Mouse (Mus musculus): Measurements from ENCODE around the gene Tex13c2. TPM values are rescaled to one million over a fixed set of nuclear protein-coding genes. Genes with fewer than 3 reads are reported as not detected.

Tex13c2 gene
- 1 to 10 TPM in 1 of 2 experiments, under 1 TPM in 1; 0.40 to 1.4 TPM for total RNA-seq (2021)

DNA sequence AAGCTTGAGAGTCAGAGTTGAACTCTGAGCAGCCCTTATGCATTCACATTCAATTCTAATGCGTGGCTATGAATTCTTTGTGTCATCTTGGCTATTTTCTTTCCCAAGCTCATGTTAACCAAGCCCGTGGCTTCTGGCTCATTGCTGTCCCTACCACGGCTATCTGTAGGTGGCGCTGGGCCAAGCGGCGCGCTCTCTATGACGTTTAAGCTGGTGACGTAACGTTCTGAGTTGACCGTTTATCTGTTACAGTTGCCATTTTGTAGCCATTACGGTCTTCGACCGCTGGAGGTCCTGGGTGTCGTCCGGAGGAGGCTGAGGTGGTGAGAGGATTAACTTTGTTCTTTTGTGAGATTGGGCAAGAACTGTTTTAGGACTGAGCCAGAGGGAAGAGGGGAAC, at the start of gene Tex13c2:
Gene Tex13c2 (plus strand): TSS at position 246 of the 400 bp plus-strand sequence.
- DNase-seq (ENCODE audit: extremely low spot score in 1 of 2, low spot score in 1 of 2) = no peak

DNA sequence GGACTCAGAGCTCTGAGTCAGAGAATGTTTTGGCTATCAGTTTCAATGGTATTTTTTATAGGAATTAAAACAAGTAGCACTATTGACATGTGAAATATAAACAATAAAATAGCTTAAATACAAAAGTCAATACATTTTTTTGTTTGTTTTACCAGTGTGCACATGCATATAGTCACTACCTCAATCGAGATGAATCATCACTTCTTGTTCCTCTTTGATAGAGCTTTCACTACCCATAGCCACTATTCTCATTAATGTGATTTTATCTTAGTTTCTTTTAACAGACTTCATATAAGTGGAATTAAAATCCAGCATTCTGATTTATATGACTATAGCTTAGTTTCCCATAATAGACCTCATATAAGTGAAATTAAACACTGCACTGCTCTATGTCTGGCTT, 39.2 kb upstream of the Tex13c2 start:
- DNase-seq (ENCODE audit: extremely low spot score in 1 of 2, low spot score in 1 of 2) = no peak

DNA sequence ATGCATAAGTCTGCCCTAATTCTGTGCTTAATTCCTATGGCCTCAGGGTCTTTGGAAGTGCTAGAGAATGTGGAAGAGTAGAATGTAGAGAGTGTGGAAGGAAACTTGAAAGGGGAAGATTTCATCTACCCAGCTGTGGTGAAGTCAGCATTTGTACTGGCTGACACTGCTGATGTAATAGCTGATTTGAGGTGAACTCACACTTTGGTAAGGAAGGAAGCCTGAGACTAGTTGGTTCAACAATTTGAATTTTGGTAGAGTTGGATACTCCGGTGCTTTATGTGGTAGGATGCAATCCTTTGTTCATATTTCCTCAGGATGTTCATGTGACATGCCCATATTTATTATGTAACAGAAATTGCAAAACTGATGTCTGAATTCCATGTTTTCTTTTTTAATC, 36.5 kb upstream of the Tex13c2 start:
- no peak for DNase-seq (ENCODE audit: extremely low spot score in 1 of 2, low spot score in 1 of 2)

DNA sequence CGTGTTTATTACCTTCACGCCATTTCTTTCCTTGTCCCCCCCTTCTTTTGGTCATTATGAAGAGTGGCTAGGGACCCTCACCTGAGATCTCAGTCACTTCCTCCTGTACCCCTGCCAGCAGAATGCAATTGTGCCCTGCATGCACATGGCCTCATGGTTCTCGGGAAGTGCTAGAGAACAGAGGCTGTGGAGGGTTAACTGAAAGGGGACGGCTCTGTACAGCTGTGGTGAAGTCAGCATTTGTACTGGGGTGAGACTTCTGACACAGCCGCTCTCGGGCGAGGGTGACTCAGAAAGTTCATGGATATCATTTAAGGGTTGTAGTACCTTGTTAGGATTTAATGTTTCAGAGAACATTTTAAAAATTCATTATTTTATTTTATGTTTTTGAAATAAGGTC, 35.0 kb upstream of the Tex13c2 start:
- no peak for DNase-seq (ENCODE audit: extremely low spot score in 1 of 2, low spot score in 1 of 2)

DNA sequence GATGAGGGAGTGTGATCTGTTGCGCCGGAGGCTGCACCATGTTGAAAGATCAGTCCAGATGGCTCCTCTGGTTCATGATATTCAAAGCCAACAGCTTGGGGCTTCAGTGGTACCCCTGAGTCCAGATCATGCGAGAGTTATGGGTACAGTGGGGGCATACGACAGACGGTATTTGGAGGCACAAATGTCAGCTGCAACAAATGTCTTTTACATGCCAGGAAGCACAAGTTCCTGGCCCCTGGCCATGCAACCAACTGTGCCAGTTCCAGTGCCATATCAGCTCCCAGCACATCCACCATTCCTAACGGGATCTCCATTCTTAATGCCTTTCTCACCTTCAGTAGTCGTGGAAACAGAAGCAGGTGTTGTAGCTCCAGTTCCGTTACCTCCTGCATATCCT, 845 bp downstream of the Tex13c2 start:
- no peak for DNase-seq (ENCODE audit: extremely low spot score in 1 of 2, low spot score in 1 of 2)

DNA sequence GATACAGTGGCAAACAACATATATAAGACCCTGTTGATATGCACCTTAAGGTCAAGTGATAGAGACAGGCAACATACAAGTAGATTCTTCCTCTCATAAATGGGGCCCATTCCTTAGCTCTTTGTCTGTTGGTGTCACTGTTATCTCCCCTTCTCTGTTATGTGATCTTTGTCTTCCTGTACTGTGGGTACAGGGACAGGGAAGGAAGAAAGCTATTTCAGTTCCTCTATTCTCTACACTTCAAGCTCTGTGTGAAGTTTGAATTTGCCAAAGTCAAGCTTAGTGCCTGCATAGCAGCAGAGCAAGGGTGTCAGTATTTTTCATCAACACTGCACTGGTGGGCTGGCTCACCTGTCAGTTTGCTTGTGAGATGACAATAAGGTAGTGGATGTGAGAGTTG, 11.0 kb downstream of the Tex13c2 start:
- DNase-seq (ENCODE audit: extremely low spot score in 1 of 2, low spot score in 1 of 2) = no peak

DNA sequence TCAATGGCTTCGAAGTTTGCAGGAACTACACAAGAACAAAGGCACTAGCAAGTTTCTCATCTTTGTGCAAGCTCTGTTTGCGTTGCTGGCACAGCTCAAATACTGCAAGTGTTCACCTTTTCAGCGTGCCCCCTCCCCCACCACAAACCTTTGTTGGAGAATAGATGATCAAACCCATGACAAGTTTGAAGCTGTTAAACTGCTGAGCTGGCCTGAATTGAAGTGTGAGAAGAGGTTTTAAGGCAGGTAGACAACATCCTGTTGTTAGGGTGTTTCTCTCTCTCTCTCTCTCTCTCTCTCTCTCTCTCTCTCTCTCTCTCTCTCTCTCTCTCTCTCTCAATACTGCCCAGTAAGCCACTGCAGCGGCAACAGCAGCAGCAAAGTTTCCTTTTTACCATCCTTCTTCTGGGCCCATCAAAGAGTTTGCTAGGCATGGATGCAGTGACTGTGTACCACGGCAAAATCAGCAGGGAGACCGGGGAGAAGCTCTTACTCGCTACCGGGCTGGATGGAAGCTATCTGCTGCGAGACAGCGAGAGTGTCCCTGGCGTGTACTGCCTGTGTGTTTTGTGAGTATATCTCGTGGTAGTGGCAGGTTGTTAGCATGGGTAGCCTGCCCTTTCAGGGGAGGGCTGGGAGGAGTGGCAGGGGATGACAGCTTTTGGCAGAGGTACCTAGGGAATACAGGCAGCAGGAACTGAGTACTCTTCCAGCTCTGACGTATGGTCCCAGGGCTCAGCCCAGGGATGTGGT, 13.0 kb downstream of the Tex13c2 start, which contains the start of gene Sh2d1a:
Gene Sh2d1a (plus strand): TSS at position 163 of the 753 bp plus-strand sequence.
- no peak for DNase-seq (ENCODE audit: extremely low spot score in 1 of 2, low spot score in 1 of 2)

DNA sequence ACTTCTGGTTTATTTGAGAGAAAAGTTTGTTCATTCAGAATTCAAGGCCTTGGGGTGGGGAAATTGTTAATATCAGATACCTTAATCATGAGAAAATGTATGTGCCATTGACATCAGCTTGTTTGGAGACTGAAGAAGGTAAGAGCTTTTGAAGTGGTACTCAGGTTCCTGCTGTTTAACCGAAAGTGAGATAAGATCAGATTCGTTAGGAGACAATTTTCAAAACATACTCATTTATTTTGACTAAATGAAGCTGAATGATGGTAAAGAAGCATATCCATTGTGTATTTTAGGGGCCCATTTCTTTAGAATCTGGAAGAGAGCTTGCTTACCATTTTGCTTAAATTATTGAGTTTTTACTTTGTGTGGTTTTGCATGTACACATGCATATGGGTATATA, 21.6 kb downstream of the Tex13c2 start:
- DNase-seq (ENCODE audit: extremely low spot score in 1 of 2, low spot score in 1 of 2) = no peak

DNA sequence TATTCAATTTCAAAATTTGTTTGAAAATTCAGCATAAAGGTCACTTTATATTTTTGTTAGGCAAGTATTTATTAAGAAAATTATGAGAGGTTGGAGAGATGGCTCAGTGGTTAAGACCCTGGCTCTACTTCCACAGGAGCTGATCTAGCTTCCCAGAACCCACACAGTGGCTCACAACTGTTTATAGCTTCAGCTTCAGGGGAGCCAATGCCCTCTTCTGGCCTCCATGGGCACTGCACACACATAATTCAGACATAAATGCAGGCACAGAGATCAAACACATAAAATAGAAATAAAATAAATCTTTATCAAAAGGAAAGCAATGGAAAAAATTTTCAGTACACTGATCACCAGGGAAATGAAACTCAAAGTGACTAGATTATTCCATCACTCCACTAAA, 23.1 kb downstream of the Tex13c2 start:
- no peak for DNase-seq (ENCODE audit: extremely low spot score in 1 of 2, low spot score in 1 of 2)

DNA sequence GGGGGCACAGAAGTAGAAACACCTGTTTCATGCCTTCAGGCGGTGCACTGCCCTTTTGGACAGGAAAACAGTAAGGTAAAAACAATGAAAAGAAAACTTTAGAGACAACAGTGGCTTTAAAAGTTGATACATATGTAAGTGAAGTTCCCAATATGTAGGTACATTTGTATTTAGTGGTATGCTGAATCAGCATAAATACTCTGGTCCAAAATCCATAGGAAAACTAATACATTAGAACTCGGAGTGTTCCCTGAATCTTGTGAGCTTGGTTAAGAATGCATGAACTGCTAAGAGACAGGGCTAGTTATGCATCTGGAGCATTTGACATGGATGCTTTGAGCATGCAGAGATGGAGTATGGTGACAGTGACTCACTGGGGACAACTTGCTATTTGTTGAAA, 33.4 kb downstream of the Tex13c2 start:
- DNase-seq (ENCODE audit: extremely low spot score in 1 of 2, low spot score in 1 of 2) = no peak

DNA sequence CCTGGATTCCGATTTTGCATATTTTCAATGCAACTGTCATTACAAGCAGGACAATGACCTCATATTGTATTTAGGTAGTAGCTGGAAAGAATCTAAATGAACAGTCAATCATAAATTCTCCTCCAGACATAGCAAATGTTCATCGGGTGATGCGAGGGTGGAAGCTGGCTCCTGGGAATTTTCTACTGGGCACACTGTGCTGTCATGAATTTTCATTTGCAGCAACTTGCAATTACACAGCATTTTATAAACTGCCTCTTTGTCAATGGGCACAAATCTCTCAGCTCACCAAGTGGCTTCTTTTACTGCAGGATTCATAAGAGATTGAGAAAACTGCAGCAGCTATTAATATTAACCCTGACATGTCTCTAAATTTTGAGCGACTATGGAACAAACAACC, 41.2 kb downstream of the Tex13c2 start:
- no peak for DNase-seq (ENCODE audit: extremely low spot score in 1 of 2, low spot score in 1 of 2)

DNA sequence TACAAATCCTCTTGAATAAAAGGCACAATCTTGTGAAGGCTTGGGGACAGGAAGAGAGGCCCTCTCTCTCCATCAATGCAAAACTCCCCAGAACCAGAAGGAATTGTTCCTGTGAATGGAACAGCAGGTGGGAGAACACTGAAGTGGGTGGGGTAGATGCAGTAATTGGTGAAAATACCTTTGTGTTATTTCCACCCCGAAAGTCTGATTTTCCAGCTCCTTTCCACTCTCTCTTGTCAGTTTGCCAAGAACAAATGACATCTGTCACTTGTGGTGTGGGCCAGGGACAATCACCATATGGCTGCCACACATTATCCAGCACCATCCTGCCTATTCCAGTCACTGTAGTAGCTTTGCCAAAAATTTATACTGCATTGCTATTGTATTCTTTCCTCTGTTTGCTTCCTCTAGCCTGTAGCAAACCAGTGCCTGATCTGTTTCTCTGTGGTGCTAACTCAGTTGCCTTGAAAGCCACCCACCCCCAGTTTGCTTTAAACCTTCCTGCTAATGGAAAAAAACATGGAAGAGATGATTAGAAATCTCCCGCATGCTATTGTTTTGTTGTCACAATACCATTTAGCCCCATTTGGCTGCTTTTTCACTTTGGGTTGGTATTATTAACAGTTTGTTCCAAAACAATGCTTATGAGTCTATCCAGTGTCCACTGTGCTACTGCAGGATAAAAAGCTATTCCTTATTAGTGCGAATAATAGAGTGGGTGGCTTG, 50.7 kb downstream of the Tex13c2 start:
- no peak for DNase-seq (ENCODE audit: extremely low spot score in 1 of 2, low spot score in 1 of 2)

DNA sequence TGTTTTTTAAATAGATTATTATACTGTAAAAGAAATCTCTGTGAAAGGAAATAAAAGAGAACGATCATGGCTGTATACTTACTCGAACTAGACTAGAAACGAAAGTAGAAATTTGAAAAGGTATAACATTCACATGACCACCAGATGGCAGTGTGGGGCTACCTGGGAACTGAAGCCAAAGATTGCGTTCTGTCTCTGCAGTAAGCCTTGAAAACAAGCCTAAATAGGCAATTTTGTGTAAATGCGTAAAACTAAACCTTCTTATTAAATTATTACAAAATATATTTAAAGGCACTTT, 51.2 kb downstream of the Tex13c2 start:
- peak; percentile 33 to 81 for DNase-seq (ENCODE audit: extremely low spot score in 1 of 2, low spot score in 1 of 2)

Other genes with a start within 250 kb of the Tex13c2 start
- gene Sh2d1a, start 12.8 kb downstream of the Tex13c2 start, total RNA-seq (2021) = not detected

Measured in layer of hippocampus, postnatal 25 days (tissue).